Mouse (Mus musculus) cerebellum, adult 2 months (tissue): ENCODE data around the gene Kat2b.

Experiments used
- CTCF ChIP-seq: fragments of 200-500 bp; IDR thresholded peaks from 2 replicates; pipeline ENCODE4 v1.5.1; 2011; ENCODE audit warnings: low read depth, mild to moderate bottlenecking, control low read depth, low read length, moderate library complexity, borderline replicate concordance; ENCODE audit not compliant: insufficient read depth
- POLR2A ChIP-seq: fragments of 200-500 bp; IDR thresholded peaks from 2 replicates; pipeline ENCODE4 v1.6.1; 2011; ENCODE audit warnings: low read length, control low read depth, borderline replicate concordance; ENCODE audit not compliant: insufficient read depth

DNA sequence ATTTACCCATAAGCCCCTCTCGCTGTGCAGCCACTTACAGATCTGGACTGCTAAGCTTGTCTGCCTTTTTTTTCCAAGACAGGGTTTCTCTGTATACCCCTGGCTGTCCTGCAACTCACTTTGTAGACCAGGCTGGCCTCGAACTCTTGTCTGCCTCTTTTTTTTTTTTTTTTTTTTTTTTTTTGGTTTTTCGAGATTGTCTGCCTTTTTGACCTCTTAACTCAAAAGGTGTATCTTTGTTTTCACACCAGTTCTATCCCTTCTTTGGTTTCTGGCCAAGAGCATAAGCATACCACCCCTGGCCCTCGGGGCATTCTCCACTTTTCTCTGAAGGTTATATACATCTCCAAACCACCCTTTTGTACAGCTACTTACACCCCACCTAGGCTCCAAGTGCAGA, 1.8 kb upstream of the Kat2b start:
- TF ChIP-seq CTCF (no peak), POLR2A (no peak)
